Mouse (Mus musculus) liver, embryonic 11.5 days (tissue): ENCODE measurements at regions not wholly inside any gene's neighbourhood (a gene's known extent, or its start where the extent isn't known, plus 50 kb on each side); places are given as distances from the start of the nearest gene placed in this dataset.

Source experiments
- ATAC-seq: fragments of 200-750 bp; cut with Nextera tagmentation; replicated peaks from 2 replicates; pipeline ENCODE4 v1.8.0; 2017; ENCODE audit warnings: moderate number of reproducible peaks, mild to moderate bottlenecking, moderate TSS enrichment, moderate library complexity; ENCODE audit not compliant: low FRiP score
- DNase-seq: peaks from one replicate; pipeline ENCODE4 v3.0.0-alpha.2; 2017; ENCODE audit warnings: low spot score
- H3K27ac ChIP-seq: fragments of 300-500 bp; sonication (generic); 2 replicates; pipeline ENCODE4 v1.5.1; 2014; ENCODE audit warnings: mild to moderate bottlenecking, low read depth, low read length, control low read depth
- H3K27me3 ChIP-seq: fragments of 300-500 bp; sonication (generic); replicated peaks from 2 replicates; pipeline ENCODE4 v1.6.1; 2014; ENCODE audit warnings: low read length, mixed read lengths; ENCODE audit not compliant: control insufficient read depth, insufficient read depth
- H3K36me3 ChIP-seq: fragments of 300-500 bp; sonication (generic); 2 replicates; pipeline ENCODE4 v1.6.1; 2014; ENCODE audit warnings: mild to moderate bottlenecking, low read length, moderate library complexity, mixed read lengths; ENCODE audit not compliant: control insufficient read depth, insufficient read depth
- H3K4me1 ChIP-seq: fragments of 300-500 bp; sonication (generic); replicated peaks from 2 replicates; pipeline ENCODE4 v1.6.1; 2014; ENCODE audit warnings: low read length, mixed read lengths; ENCODE audit not compliant: control insufficient read depth, insufficient read depth
- H3K4me2 ChIP-seq: fragments of 300-500 bp; sonication (generic); 2 replicates; pipeline ENCODE4 v1.6.1; 2014; ENCODE audit warnings: mild to moderate bottlenecking, control low read depth, moderate library complexity
- H3K4me3 ChIP-seq: fragments of 300-500 bp; sonication (generic); 2 replicates; pipeline ENCODE4 v1.5.1; 2014; ENCODE audit warnings: low read depth, low read length, control low read depth
- H3K9ac ChIP-seq: fragments of 300-500 bp; sonication (generic); 2 replicates; pipeline ENCODE4 v1.6.1; 2014; ENCODE audit warnings: low read depth, low read length, control low read depth
- H3K9me3 ChIP-seq: fragments of 300-500 bp; sonication (generic); 2 replicates; pipeline ENCODE4 v1.6.1; 2016; ENCODE audit warnings: low read length, inconsistent platforms, mixed read lengths; ENCODE audit not compliant: control insufficient read depth
- WGBS: fragments of 180-500 bp; shearing (Covaris S2); extraction: QIAGEN DNeasy Blood & Tissue Kit; methylation state at CpG from one replicate; pipeline ENCODE4 v1.1.7; 2014; 5-methylcytosine and 5-hydroxymethylcytosine counted together

GRCm38 (mm10) chr2:115385207-115386168 is 196.0 kb upstream of the BC052040 start:
- H3K27me3 ChIP-seq: no peaks in the 10 kb centered on the region
- no peak overlapping the region for H3K4me2 ChIP-seq
- DNase-seq (no peak), ATAC-seq (peak; percentile 57; the same call in 1 of the 2 replicates)
- H3K36me3 ChIP-seq: no peaks in the 10 kb centered on the region
- H3K9ac ChIP-seq: no peak overlapping the region
- no peaks in the 10 kb centered on the region for H3K9me3 ChIP-seq
- H3K27ac ChIP-seq: no peak overlapping the region
- 55% methylated on average over 16 of the region's 16 CpGs for WGBS
- no peak overlapping the region for H3K4me3 ChIP-seq
- no peaks in the 10 kb centered on the region for H3K4me1 ChIP-seq

DNA sequence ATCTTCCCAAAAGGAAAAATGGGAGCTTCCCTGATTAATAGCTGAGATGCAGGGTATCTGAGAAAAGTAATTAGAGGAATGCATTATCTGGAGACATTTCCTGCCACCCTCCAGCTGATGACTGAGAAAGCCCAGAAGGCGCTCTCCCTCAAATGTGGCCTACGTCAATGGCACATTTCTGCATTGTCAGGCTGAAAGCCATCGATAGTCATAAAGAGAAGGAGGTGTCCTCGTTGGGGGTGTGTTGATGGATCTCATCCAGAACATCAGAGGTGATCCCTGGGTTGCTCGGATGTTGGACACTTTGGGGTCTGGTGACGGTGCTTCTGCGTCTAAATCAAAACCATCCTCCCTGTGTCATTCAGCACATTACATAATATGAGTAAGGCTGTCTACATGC is 189.9 kb upstream of the BC052040 start:
- WGBS: 58% methylated on average over 7 of the region's 7 CpGs
- H3K27me3 ChIP-seq: no peaks in the 10 kb centered on the region
- ATAC-seq (no peak), DNase-seq (peak; percentile 37)
- no peaks in the 10 kb centered on the region for H3K36me3 ChIP-seq
- H3K4me2 ChIP-seq: no peak overlapping the region
- H3K4me3 ChIP-seq: no peak overlapping the region
- H3K9me3 ChIP-seq: no peaks in the 10 kb centered on the region
- no peak overlapping the region for H3K27ac ChIP-seq
- no peak overlapping the region for H3K9ac ChIP-seq
- no peaks in the 10 kb centered on the region for H3K4me1 ChIP-seq

- Histone ChIP-seq H3K27me3 (no peaks in the 10 kb centered on the region), H3K36me3 (no peaks in the 10 kb centered on the region), H3K9ac (no peak overlapping the region), H3K4me2 (no peak overlapping the region), H3K4me1 (no peaks in the 10 kb centered on the region), H3K4me3 (no peak overlapping the region), H3K9me3 (no peaks in the 10 kb centered on the region), H3K27ac (no peak overlapping the region)
- DNase-seq (no peak), ATAC-seq (no peak)
- WGBS: 70% methylated on average over 8 of the region's 8 CpGs
These were observed 189.3 kb upstream of the BC052040 start for GRCm38 (mm10) chr2:115392082-115392762.

DNA sequence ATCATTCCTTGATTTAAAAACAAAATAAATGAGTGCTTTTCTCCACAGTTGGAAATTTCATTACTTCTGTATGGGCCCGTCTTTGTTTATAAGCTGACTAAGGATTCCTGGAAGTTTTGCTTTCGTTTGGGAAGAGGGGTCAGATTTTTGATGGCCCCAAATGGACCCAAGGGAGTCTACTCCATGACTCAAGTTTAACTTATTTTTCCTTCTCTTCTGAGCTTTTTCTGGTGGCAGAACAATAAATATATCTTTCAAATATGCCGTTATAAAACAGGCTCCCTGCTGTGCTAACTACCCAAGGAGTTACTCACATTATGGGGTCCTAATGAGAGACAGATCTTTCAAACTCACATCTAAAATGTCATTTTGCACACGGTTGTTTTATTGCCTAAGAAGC is 187.4 kb upstream of the BC052040 start:
- 63% methylated on average over 4 of the region's 4 CpGs for WGBS
- Histone ChIP-seq H3K4me1 (no peaks in the 10 kb centered on the region), H3K27ac (no peak overlapping the region)

GRCm38 (mm10) chr2:115398550-115398949 is 183.0 kb upstream of the BC052040 start:
- H3K9me3 ChIP-seq: no peaks in the 10 kb centered on the region
- H3K36me3 ChIP-seq: no peaks in the 10 kb centered on the region
- DNase-seq (no peak), ATAC-seq (no peak)
- H3K4me1 ChIP-seq: no peaks in the 10 kb centered on the region
- no peak overlapping the region for H3K9ac ChIP-seq
- no peak overlapping the region for H3K4me2 ChIP-seq
- 82% methylated on average over 4 of the region's 4 CpGs for WGBS
- no peak overlapping the region for H3K27ac ChIP-seq
- H3K27me3 ChIP-seq: no peaks in the 10 kb centered on the region
- no peak overlapping the region for H3K4me3 ChIP-seq

More for the DNA sequence above, 187.4 kb upstream of the BC052040 start:
- H3K4me2 ChIP-seq: no peak overlapping the region
- no peak overlapping the region for H3K4me3 ChIP-seq
- no peaks in the 10 kb centered on the region for H3K27me3 ChIP-seq
- no peaks in the 10 kb centered on the region for H3K9me3 ChIP-seq
- H3K36me3 ChIP-seq: no peaks in the 10 kb centered on the region
- no peak for ATAC-seq
- no peak overlapping the region for H3K9ac ChIP-seq
- no peak for DNase-seq

DNA sequence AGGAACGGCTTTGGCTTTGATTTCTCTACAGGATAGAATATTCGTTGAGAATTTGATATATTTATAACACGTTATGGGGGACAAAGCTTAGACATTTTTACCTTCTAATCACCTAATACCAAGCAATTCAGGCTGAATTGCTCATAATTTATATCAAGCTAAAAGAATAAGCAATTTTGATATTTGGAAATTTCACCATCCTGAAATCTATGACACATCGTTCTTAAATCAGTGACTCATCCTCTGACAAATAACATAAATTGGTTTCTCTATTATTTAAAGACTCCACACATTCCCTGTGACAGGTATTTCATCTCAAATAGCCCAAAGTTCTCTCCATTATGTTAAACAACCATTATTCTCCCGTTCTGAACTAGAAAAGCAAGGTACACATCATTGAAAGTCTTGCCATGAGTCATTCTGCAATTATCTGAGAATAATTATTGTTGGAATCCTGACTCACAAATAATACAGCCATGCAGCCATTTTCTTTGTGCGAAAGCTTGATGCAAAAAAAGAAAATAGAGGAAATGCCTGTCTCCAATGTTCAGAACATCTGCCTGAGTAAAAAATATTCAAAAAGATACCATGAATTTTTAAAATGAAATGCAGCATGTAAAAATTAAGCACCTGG is 182.3 kb upstream of the BC052040 start:
- no peak overlapping the region for H3K4me2 ChIP-seq
- ATAC-seq (no peak), DNase-seq (no peak)
- no peak overlapping the region for H3K4me3 ChIP-seq
- H3K9me3 ChIP-seq: no peaks in the 10 kb centered on the region
- WGBS: 74% methylated on average over 6 of the region's 6 CpGs
- H3K4me1 ChIP-seq: no peaks in the 10 kb centered on the region
- H3K36me3 ChIP-seq: no peaks in the 10 kb centered on the region
- no peak overlapping the region for H3K27ac ChIP-seq
- no peaks in the 10 kb centered on the region for H3K27me3 ChIP-seq
- H3K9ac ChIP-seq: no peak overlapping the region

DNA sequence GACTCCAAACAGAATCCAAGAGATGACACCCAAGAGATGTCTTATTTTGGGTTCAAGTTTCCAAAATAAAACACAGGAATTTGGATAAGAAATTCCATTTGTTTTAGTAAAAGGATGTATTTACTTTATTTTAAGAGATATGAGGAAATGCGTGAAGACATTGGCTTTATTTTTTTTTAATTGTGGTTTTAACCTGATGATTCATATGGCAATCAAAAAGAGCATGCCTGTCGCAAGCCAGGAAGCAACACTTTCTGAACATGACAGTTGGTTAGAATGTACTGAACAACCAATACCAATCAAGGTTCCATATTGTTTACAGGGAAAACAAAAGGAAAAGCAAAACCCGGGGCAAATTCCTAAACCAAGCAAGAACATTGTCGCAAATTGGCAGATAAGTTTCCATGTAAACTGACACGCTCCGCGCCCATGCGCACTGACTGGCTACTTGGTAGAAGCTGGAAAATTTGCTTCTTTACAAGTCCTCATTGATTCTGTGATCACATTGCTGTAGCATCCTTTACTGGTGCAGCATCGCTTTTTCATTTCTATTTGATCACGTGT is 181.4 kb upstream of the BC052040 start:
- WGBS: 88% methylated on average over 10 of the region's 10 CpGs
- no peak for DNase-seq
- Histone ChIP-seq H3K4me2 (no peak overlapping the region), H3K27me3 (no peaks in the 10 kb centered on the region), H3K9ac (no peak overlapping the region), H3K4me3 (no peak overlapping the region), H3K9me3 (no peaks in the 10 kb centered on the region), H3K36me3 (no peaks in the 10 kb centered on the region), H3K4me1 (no peaks in the 10 kb centered on the region), H3K27ac (no peak overlapping the region)
- no peak for ATAC-seq

- Histone ChIP-seq H3K4me1 (no peaks in the 10 kb centered on the region), H3K27me3 (no peaks in the 10 kb centered on the region), H3K4me3 (no peak overlapping the region), H3K4me2 (no peak overlapping the region), H3K36me3 (no peaks in the 10 kb centered on the region), H3K27ac (no peak overlapping the region), H3K9ac (no peak overlapping the region), H3K9me3 (no peaks in the 10 kb centered on the region)
- DNase-seq (no peak), ATAC-seq (no peak)
- 23% methylated on average over 2 of the region's 2 CpGs for WGBS
These were observed 179.3 kb upstream of the BC052040 start for GRCm38 (mm10) chr2:115402246-115402645.
